8 mouse cellular contexts compared by ENCODE assay signal in genomic region chr11:60776829-60777740, GRCm38 (mm10). TPM values are rescaled to one million over a fixed set of nuclear protein-coding genes. Genes with fewer than 3 reads are reported as not detected.
A peak's percentile ranks its signal among the peaks of the same experiment; 100 is the strongest.
DNase-seq lines count a peak whose midpoint lies in the region; ATAC-seq and TF ChIP-seq lines count a peak whose summit lies in the region.

Top3a (minus strand) TSS chr11:60777365.
Smcr8 (plus strand) TSS chr11:60777524.

- peak within 1 kb of the TSS; percentile 83 for H3K9ac ChIP-seq in heart, embryonic 11.5 days (ENCODE audit: low read depth, low read length)
- peak within 1 kb of the TSS; percentile 77 for H3K9ac ChIP-seq in kidney, embryonic 16.5 days (replicated peaks; ENCODE audit: low read length)
- peak within 1 kb of the TSS; percentile 87 for H3K9ac ChIP-seq in liver, adult 2 months (ENCODE audit: low read depth, low read length)

- H3K4me2 ChIP-seq in heart, embryonic 11.5 days = peak within 1 kb of the TSS; percentile 78
- H3K4me2 ChIP-seq in kidney, embryonic 16.5 days (replicated peaks; ENCODE audit: low read depth, low read length) = peak within 1 kb of the TSS; percentile 93
- peak within 1 kb of the TSS; percentile 93 for H3K4me2 ChIP-seq in myocyte (ENCODE audit: low read depth)

- H3K79me2 ChIP-seq in C2C12 (ENCODE audit: control insufficient read depth, insufficient read depth) = peaks cover 94% of the 10 kb centered on the region
- peaks cover 37% of the 10 kb centered on the region; the same call in 1 of the 2 replicates for H3K79me2 ChIP-seq in liver, adult 2 months (ENCODE audit: control insufficient read depth, insufficient read depth, low read length)
- H3K79me2 ChIP-seq in myocyte (ENCODE audit: control insufficient read depth, insufficient read depth) = peaks cover 89% of the 10 kb centered on the region

- H3K4me3 ChIP-seq in C2C12 (ENCODE audit: insufficient read depth, poor library complexity, severe bottlenecking) (peak within 1 kb of the TSS; percentile 99), myocyte (peak within 1 kb of the TSS; percentile 93)
- peak within 1 kb of the TSS; percentile 85 for H3K4me3 ChIP-seq in erythroblast, embryonic 14.5 days (replicated peaks)
- peak within 1 kb of the TSS; percentile 86 for H3K4me3 ChIP-seq in heart, embryonic 11.5 days (ENCODE audit: low read depth, low read length)
- peak within 1 kb of the TSS; percentile 69 for H3K4me3 ChIP-seq in kidney, embryonic 16.5 days (ENCODE audit: low read length)
- peak within 1 kb of the TSS; percentile 77 for H3K4me3 ChIP-seq in liver, adult 2 months (ENCODE audit: insufficient read depth, low read depth, low read length)

- H3K36me3 ChIP-seq in C2C12 (ENCODE audit: control insufficient read depth, insufficient read depth) (peaks cover 34% of the 10 kb centered on the region), myocyte (ENCODE audit: control insufficient read depth, insufficient read depth) (peaks cover 5% of the 10 kb centered on the region)
- peaks cover 37% of the 10 kb centered on the region for H3K36me3 ChIP-seq in erythroblast, embryonic 14.5 days (ENCODE audit: control insufficient read depth)
- H3K36me3 ChIP-seq in heart, embryonic 11.5 days (ENCODE audit: control insufficient read depth, insufficient read depth, low read length) = no peaks in the 10 kb centered on the region
- H3K36me3 ChIP-seq in kidney, embryonic 16.5 days (ENCODE audit: insufficient read depth, low read length) = peaks cover 16% of the 10 kb centered on the region; the same call in 1 of the 2 replicates
- peaks cover 3% of the 10 kb centered on the region; the same call in 1 of the 2 replicates for H3K36me3 ChIP-seq in liver, adult 2 months (ENCODE audit: control insufficient read depth, insufficient read depth, low read length)
- 0 out of 2 replicates have a peak, but pooled peaks cover 2% of the 10 kb centered on the region for H3K36me3 ChIP-seq in splenic B cell, adult 2 months (ENCODE audit: control insufficient read depth, insufficient read depth, low read length, poor library complexity, severe bottlenecking)

- TF ChIP-seq POLR2A in brain, embryonic 14.5 days (IDR thresholded peaks at IDR 0.05; ENCODE audit: borderline replicate concordance, extremely low read depth, insufficient read depth, insufficient read length, poor library complexity, severe bottlenecking) = peak; percentile 45; the same call in 1 of the 2 replicates
- TF ChIP-seq POLR2A in liver, adult 2 months (IDR thresholded peaks at IDR 0.05; ENCODE audit: extremely low read depth, insufficient read depth, low read length) = peak; percentile 87
- TF ChIP-seq POLR2A in myocyte (IDR thresholded peaks at IDR 0.05; ENCODE audit: insufficient read length, low read depth) = peak; percentile 85

- peaks cover 73% of the 10 kb centered on the region for H3K4me1 ChIP-seq in erythroblast, embryonic 14.5 days (ENCODE audit: control insufficient read depth)
- peaks cover 49% of the 10 kb centered on the region for H3K4me1 ChIP-seq in heart, embryonic 11.5 days (ENCODE audit: control insufficient read depth, insufficient read depth, low read length)
- H3K4me1 ChIP-seq in kidney, embryonic 16.5 days (ENCODE audit: insufficient read depth, low read length) = peaks cover 53% of the 10 kb centered on the region
- peaks cover 37% of the 10 kb centered on the region for H3K4me1 ChIP-seq in liver, adult 2 months (ENCODE audit: control insufficient read depth, insufficient read depth, low read length)

- H3K27ac ChIP-seq in heart, embryonic 11.5 days (ENCODE audit: low read depth, low read length) = peak within 1 kb of the TSS; percentile 84
- peak within 1 kb of the TSS; percentile 91 for H3K27ac ChIP-seq in kidney, embryonic 16.5 days (ENCODE audit: low read length)
- peak within 1 kb of the TSS; percentile 88 for H3K27ac ChIP-seq in liver, adult 2 months (replicated peaks; ENCODE audit: insufficient read depth, low read depth, low read length)

- no peaks in the 10 kb centered on the region for H3K9me3 ChIP-seq in erythroblast, embryonic 14.5 days (ENCODE audit: control insufficient read depth, low read length)
- H3K9me3 ChIP-seq in heart, embryonic 11.5 days (replicated peaks; ENCODE audit: control insufficient read depth, low read length) = no peaks in the 10 kb centered on the region
- H3K9me3 ChIP-seq in kidney, embryonic 16.5 days (ENCODE audit: low read length) = no peaks in the 10 kb centered on the region

- no peak for TF ChIP-seq CTCF in C2C12 (IDR thresholded peaks at IDR 0.05; ENCODE audit: control insufficient read depth, insufficient read depth, insufficient read length)
- TF ChIP-seq CTCF in brain, embryonic 14.5 days (IDR thresholded peaks at IDR 0.05; ENCODE audit: borderline replicate concordance, extremely low read depth, insufficient read depth, insufficient read length) = no peak
- TF ChIP-seq CTCF in liver, adult 2 months (IDR thresholded peaks at IDR 0.05; ENCODE audit: low read depth, low read length) = no peak

- ATAC-seq in heart, embryonic 11.5 days (replicated peaks; ENCODE audit: insufficient number of reproducible peaks, low FRiP score, low TSS enrichment) = peak; percentile 89
- ATAC-seq in kidney, embryonic 16.5 days (ENCODE audit: low FRiP score, low TSS enrichment) = peak; percentile 96

- H3ac ChIP-seq in C2C12 (ENCODE audit: control insufficient read depth, insufficient read length, low read depth) = peak within 1 kb of the TSS; percentile 78
- peak within 1 kb of the TSS; percentile 22 for H3ac ChIP-seq in myocyte (ENCODE audit: control insufficient read depth, insufficient read length)

- H3K79me3 ChIP-seq in C2C12 (ENCODE audit: low read depth) = peaks cover 76% of the 10 kb centered on the region

- no peaks in the 10 kb centered on the region for H3K27me3 ChIP-seq in C2C12 (ENCODE audit: control insufficient read depth, insufficient read depth, insufficient read length)
- H3K27me3 ChIP-seq in erythroblast, embryonic 14.5 days (ENCODE audit: control insufficient read depth) = no peaks in the 10 kb centered on the region
- no peaks in the 10 kb centered on the region for H3K27me3 ChIP-seq in heart, embryonic 11.5 days (ENCODE audit: control insufficient read depth, insufficient read depth, low read length)
- no peaks in the 10 kb centered on the region for H3K27me3 ChIP-seq in kidney, embryonic 16.5 days (ENCODE audit: insufficient read depth, low read length)
- no peaks in the 10 kb centered on the region for H3K27me3 ChIP-seq in liver, adult 2 months (ENCODE audit: control insufficient read depth, insufficient read depth, low read length)
- no peaks in the 10 kb centered on the region for H3K27me3 ChIP-seq in myocyte (ENCODE audit: control insufficient read depth, insufficient read depth, insufficient read length)
- no peaks in the 10 kb centered on the region for H3K27me3 ChIP-seq in splenic B cell, adult 2 months (ENCODE audit: control insufficient read depth, insufficient read depth, low read length, poor library complexity, severe bottlenecking)

- WGBS in heart, embryonic 11.5 days (ENCODE audit: insufficient replicate concordance) = under 1% methylated on average over 62 of the region's 62 CpGs
- WGBS in kidney, embryonic 16.5 days = under 1% methylated on average over 62 of the region's 62 CpGs
- under 1% methylated on average over 62 of the region's 62 CpGs for WGBS in liver, adult 2 months

- DNase-seq in brain, embryonic 14.5 days (ENCODE audit: low read depth) = peak; percentile 99
- peak; percentile 99 for DNase-seq in liver, adult 2 months (ENCODE audit: extremely low read depth, low read depth, low spot score)
- peak; percentile 95 for DNase-seq in splenic B cell, adult 2 months (ENCODE audit: low read depth, low spot score)

TF ChIP-seq in C2C12, 6 proteins besides CTCF, POLR2A, EP300 and RAD21:
- TF ChIP-seq CEBPB (IDR thresholded peaks at IDR 0.05; ENCODE audit: low read depth) (no peak), FOSL1 (IDR thresholded peaks at IDR 0.05; ENCODE audit: insufficient read depth, low read length, poor library complexity, severe bottlenecking) (no peak), MYOG (IDR thresholded peaks at IDR 0.05; ENCODE audit: control insufficient read depth, extremely low read depth, insufficient read length) (no peak), MAX (IDR thresholded peaks at IDR 0.05) (peak; percentile 80), MYOD1 (IDR thresholded peaks at IDR 0.05; ENCODE audit: control insufficient read depth, insufficient read length, low read depth) (no peak), USF1 (IDR thresholded peaks at IDR 0.05; ENCODE audit: low read depth) (peak; percentile 98)

TF ChIP-seq in myocyte, 11 proteins besides CTCF, POLR2A, EP300 and RAD21:
- TF ChIP-seq SRF (IDR thresholded peaks at IDR 0.05; ENCODE audit: control insufficient read depth, insufficient read length, low read depth) = peak; percentile 24
- no peak for TF ChIP-seq REST (IDR thresholded peaks at IDR 0.05; ENCODE audit: insufficient read depth, insufficient read length)
- no peak for TF ChIP-seq TCF12 (IDR thresholded peaks at IDR 0.05; ENCODE audit: insufficient read depth, poor library complexity, severe bottlenecking)
- peak; percentile 86 for TF ChIP-seq E2F4 (IDR thresholded peaks at IDR 0.05; ENCODE audit: insufficient read depth)
- TF ChIP-seq POLR2AphosphoS2 (IDR thresholded peaks at IDR 0.05; ENCODE audit: insufficient read length, low read depth) = peak; percentile 81
- no peak for TF ChIP-seq MYOG (IDR thresholded peaks at IDR 0.05; ENCODE audit: control insufficient read depth in 1 of 3, insufficient read depth in 1 of 3, insufficient read length in 2 of 3, low read depth in 2 of 3)
- peak; percentile 98 for TF ChIP-seq USF1 (IDR thresholded peaks at IDR 0.05; ENCODE audit: low read depth)

RNA-seq across cellular contexts. Expression of gene Top3a, which starts in this region (rescaled TPM):
- polyA plus RNA-seq in C2C12 (2012; fragmentation: generic; extraction: Trizol) (8.4 TPM), myocyte (2012; fragmentation: generic; extraction: Trizol) (5.7 TPM)
- 10.2 TPM in 2 replicates for polyA plus RNA-seq in brain, embryonic 14.5 days (2012; rRNA removed)
- 0.31 and 0.42 TPM in 2 replicates for polyA plus RNA-seq in erythroblast, embryonic 14.5 days (2012)
- polyA plus RNA-seq in heart, embryonic 11.5 days (2014; fragmentation: Nextera tagmentation; extraction: Ambion mirVana) = 10.5 and 13.1 TPM in 2 replicates
- polyA plus RNA-seq in kidney, embryonic 16.5 days (2015; fragmentation: Nextera tagmentation; extraction: Ambion mirVana) = 17.1 and 19.6 TPM in 2 replicates
- total RNA-seq in liver, adult 2 months (2014; rRNA removed) = 3.3 and 3.4 TPM in 2 replicates
- 3.4 and 3.8 TPM in 2 replicates for polyA plus RNA-seq in liver, adult 2 months (2012; rRNA removed)

RNA-seq across cellular contexts. Expression of gene Smcr8, which starts in this region (rescaled TPM):
- polyA plus RNA-seq in C2C12 (2012; fragmentation: generic; extraction: Trizol) (9.2 TPM), myocyte (2012; fragmentation: generic; extraction: Trizol) (9.2 TPM)
- 9.9 and 13.0 TPM in 2 replicates for polyA plus RNA-seq in brain, embryonic 14.5 days (2012; rRNA removed)
- polyA plus RNA-seq in erythroblast, embryonic 14.5 days (2012) = 0.05 and 0.06 TPM in 2 replicates
- 6.0 and 6.1 TPM in 2 replicates for polyA plus RNA-seq in heart, embryonic 11.5 days (2014; fragmentation: Nextera tagmentation; extraction: Ambion mirVana)
- 6.6 and 7.6 TPM in 2 replicates for polyA plus RNA-seq in kidney, embryonic 16.5 days (2015; fragmentation: Nextera tagmentation; extraction: Ambion mirVana)
- total RNA-seq in liver, adult 2 months (2014; rRNA removed) = 9.3 and 12.8 TPM in 2 replicates
- polyA plus RNA-seq in liver, adult 2 months (2012; rRNA removed) = 6.2 and 7.7 TPM in 2 replicates

Comparison
In these comparisons a context has a peak if more than half of its experiments do, and no peak if none do; other contexts are left out.
1. Peak in every context shown above with its lines: DNase-seq, ATAC-seq, H3K4me3 ChIP-seq and H3K27ac ChIP-seq.